Mouse (Mus musculus): ENCODE data around the gene Gm9513.

Gene Gm9513

GRCm38 (mm10) chr9:36475338-36475737 lies at the start of gene Gm9513:
Gm9513 (plus strand) TSS chr9:36475638.
- no peak for DNase-seq

GRCm38 (mm10) chr9:36431584-36431983 lies 43.9 kb upstream of the Gm9513 start, which contains the start of gene Gm7257:
Gm7257 (plus strand) TSS chr9:36431884.
- DNase-seq: no peak

GRCm38 (mm10) chr9:36435051-36435764 lies 40.2 kb upstream of the Gm9513 start:
- DNase-seq: no peak

- DNase-seq: no peak
These were observed 19.2 kb downstream of the Gm9513 start for GRCm38 (mm10) chr9:36494501-36495220.

- DNase-seq: no peak
These were observed 20.4 kb downstream of the Gm9513 start for GRCm38 (mm10) chr9:36495824-36496223.

- DNase-seq: no peak
These were observed 28.8 kb downstream of the Gm9513 start for GRCm38 (mm10) chr9:36504211-36504610.

Data from cerebellum, postnatal 36 days (tissue).